21 mouse cellular contexts compared by ENCODE assay signal in genomic region chr5:47317506-47317905, GRCm38 (mm10).
A peak's percentile ranks its signal among the peaks of the same experiment; 100 is the strongest.
DNase-seq lines count a peak whose midpoint lies in the region; ATAC-seq and TF ChIP-seq lines count a peak whose summit lies in the region.
"Had no signal": no experiment of that assay in that cellular context is flagged by ENCODE, and none has a peak within 500 bp of the region (broad histone marks: within the 10 kb centered on the region; RNA-seq: fewer than 3 reads in every experiment).

No protein-coding gene starts in this region.

- peak; percentile 93 for ATAC-seq in hindbrain, postnatal 0 days
- ATAC-seq in hindbrain, embryonic 11.5 days (ENCODE audit: low FRiP score): no peak
- ATAC-seq in midbrain, postnatal 0 days (ENCODE audit: low FRiP score): peak; percentile 68; the same call in 1 of the 2 replicates
- ATAC-seq in midbrain, embryonic 13.5 days: no peak
- ATAC-seq: lung, postnatal 0 days had no signal

- no peak overlapping the region for H3K4me3 ChIP-seq in hindbrain, postnatal 0 days (ENCODE audit: low read length)
- no peak overlapping the region for H3K4me3 ChIP-seq in hindbrain, embryonic 11.5 days (ENCODE audit: low read depth, low read length)
- no peak overlapping the region for H3K4me3 ChIP-seq in midbrain, postnatal 0 days (ENCODE audit: low read depth, low read length)
- no peak overlapping the region for H3K4me3 ChIP-seq in midbrain, embryonic 13.5 days (replicated peaks)
- H3K4me3 ChIP-seq: embryonic facial prominence, embryonic 15.5 days; heart, embryonic 10.5 days; midbrain, embryonic 12.5 days; neural tube, embryonic 15.5 days had no signal

- no peaks in the 10 kb centered on the region for H3K4me1 ChIP-seq in hindbrain, postnatal 0 days (ENCODE audit: insufficient read depth, low read length)
- no peaks in the 10 kb centered on the region for H3K4me1 ChIP-seq in hindbrain, embryonic 11.5 days (replicated peaks; ENCODE audit: control insufficient read depth, insufficient read depth, low read length)
- H3K4me1 ChIP-seq in midbrain, postnatal 0 days (ENCODE audit: insufficient read depth, low read length): no peaks in the 10 kb centered on the region
- H3K4me1 ChIP-seq in midbrain, embryonic 13.5 days (replicated peaks): no peaks in the 10 kb centered on the region
- H3K4me1 ChIP-seq: embryonic facial prominence, embryonic 15.5 days; heart, embryonic 10.5 days; midbrain, embryonic 12.5 days; neural tube, embryonic 15.5 days had no signal

- 54% methylated on average over 4 of the region's 4 CpGs for WGBS in hindbrain, postnatal 0 days
- WGBS in hindbrain, embryonic 11.5 days: 89% methylated on average over 4 of the region's 4 CpGs
- WGBS in midbrain, postnatal 0 days: 79% methylated on average over 4 of the region's 4 CpGs
- WGBS in midbrain, embryonic 13.5 days: 88% methylated on average over 4 of the region's 4 CpGs

- no peaks in the 10 kb centered on the region for H3K27me3 ChIP-seq in hindbrain, postnatal 0 days (ENCODE audit: insufficient read depth, low read length)
- H3K27me3 ChIP-seq in hindbrain, embryonic 11.5 days (ENCODE audit: control insufficient read depth, insufficient read depth, low read length): no peaks in the 10 kb centered on the region
- no peaks in the 10 kb centered on the region for H3K27me3 ChIP-seq in midbrain, postnatal 0 days (ENCODE audit: insufficient read depth, low read length)
- H3K27me3 ChIP-seq in midbrain, embryonic 13.5 days: no peaks in the 10 kb centered on the region
- H3K27me3 ChIP-seq: embryonic facial prominence, embryonic 15.5 days; midbrain, embryonic 12.5 days; neural tube, embryonic 15.5 days had no signal

- H3K9ac ChIP-seq in hindbrain, postnatal 0 days (replicated peaks; ENCODE audit: low read length): no peak overlapping the region
- no peak overlapping the region for H3K9ac ChIP-seq in hindbrain, embryonic 11.5 days (ENCODE audit: low read depth, low read length)
- H3K9ac ChIP-seq in midbrain, postnatal 0 days (replicated peaks; ENCODE audit: low read length, poor library complexity, severe bottlenecking): no peak overlapping the region
- no peak overlapping the region for H3K9ac ChIP-seq in midbrain, embryonic 13.5 days (replicated peaks)
- H3K9ac ChIP-seq: embryonic facial prominence, embryonic 15.5 days; midbrain, embryonic 12.5 days; neural tube, embryonic 15.5 days had no signal

- peak; percentile 3 to 9 for DNase-seq in cerebellum, postnatal 25 days
- no peak for DNase-seq in cerebellum, adult 11 months
- peak; percentile 74 for DNase-seq in hindbrain, postnatal 0 days (ENCODE audit: low spot score)
- DNase-seq in hindbrain, embryonic 11.5 days (ENCODE audit: low spot score): no peak
- peak; percentile 76 for DNase-seq in midbrain, postnatal 0 days (ENCODE audit: low spot score)
- DNase-seq in layer of hippocampus, postnatal 14 days (ENCODE audit: low spot score in 2 of 2): peak; percentile 4 to 20
- no peak for DNase-seq in adrenal gland, postnatal 14 days
- DNase-seq: adrenal gland, postnatal 25 days; cerebellum, adult 9-11 months; embryo, embryonic 11 days; kidney, adult 11 months; liver; right cerebral cortex, postnatal 14 days; thymus, adult 2 months had no signal

- TF ChIP-seq CTCF in hindbrain, postnatal 0 days (IDR thresholded peaks at IDR 0.05; ENCODE audit: low read depth): no peak
- TF ChIP-seq CTCF in midbrain, postnatal 0 days (IDR thresholded peaks at IDR 0.05): no peak

- no peak overlapping the region for H3K4me2 ChIP-seq in hindbrain, postnatal 0 days (ENCODE audit: low read depth, low read length)
- no peak overlapping the region for H3K4me2 ChIP-seq in hindbrain, embryonic 11.5 days (replicated peaks; ENCODE audit: low read depth, low read length)
- no peak overlapping the region for H3K4me2 ChIP-seq in midbrain, postnatal 0 days (ENCODE audit: low read depth, low read length, poor library complexity, severe bottlenecking)
- no peak overlapping the region for H3K4me2 ChIP-seq in midbrain, embryonic 13.5 days (replicated peaks)
- H3K4me2 ChIP-seq: embryonic facial prominence, embryonic 15.5 days; midbrain, embryonic 12.5 days; neural tube, embryonic 15.5 days had no signal

- H3K9me3 ChIP-seq in hindbrain, postnatal 0 days (ENCODE audit: low read length): no peaks in the 10 kb centered on the region
- H3K9me3 ChIP-seq in hindbrain, embryonic 11.5 days (ENCODE audit: control insufficient read depth, low read length): no peaks in the 10 kb centered on the region
- no peaks in the 10 kb centered on the region for H3K9me3 ChIP-seq in midbrain, postnatal 0 days (ENCODE audit: low read length)
- H3K9me3 ChIP-seq in midbrain, embryonic 13.5 days: no peaks in the 10 kb centered on the region
- H3K9me3 ChIP-seq: embryonic facial prominence, embryonic 15.5 days; G1E; heart, embryonic 10.5 days; midbrain, embryonic 12.5 days; neural tube, embryonic 15.5 days had no signal

- H3K36me3 ChIP-seq in hindbrain, postnatal 0 days (ENCODE audit: insufficient read depth, low read length): no peaks in the 10 kb centered on the region
- H3K36me3 ChIP-seq in hindbrain, embryonic 11.5 days (ENCODE audit: control insufficient read depth, insufficient read depth, low read length): no peaks in the 10 kb centered on the region
- no peaks in the 10 kb centered on the region for H3K36me3 ChIP-seq in midbrain, postnatal 0 days (ENCODE audit: insufficient read depth, low read length)
- no peaks in the 10 kb centered on the region for H3K36me3 ChIP-seq in midbrain, embryonic 13.5 days
- H3K36me3 ChIP-seq: embryonic facial prominence, embryonic 15.5 days; G1E; heart, embryonic 10.5 days; midbrain, embryonic 12.5 days; neural tube, embryonic 15.5 days had no signal

- H3K27ac ChIP-seq in hindbrain, postnatal 0 days: no peak overlapping the region
- no peak overlapping the region for H3K27ac ChIP-seq in hindbrain, embryonic 11.5 days (ENCODE audit: low read depth, low read length)
- H3K27ac ChIP-seq in midbrain, postnatal 0 days (ENCODE audit: low read depth, low read length): no peak overlapping the region
- H3K27ac ChIP-seq in midbrain, embryonic 13.5 days: no peak overlapping the region
- H3K27ac ChIP-seq: embryonic facial prominence, embryonic 15.5 days; heart, embryonic 10.5 days; midbrain, embryonic 12.5 days; neural tube, embryonic 15.5 days had no signal

Comparison
In these comparisons a context has a peak if more than half of its experiments do, and no peak if none do; other contexts are left out.
1. DNase-seq: peak in cerebellum, postnatal 25 days (2 of 2), hindbrain, postnatal 0 days (single experiment), midbrain, postnatal 0 days (single experiment) and layer of hippocampus, postnatal 14 days (2 of 2); none in cerebellum, adult 11 months (single experiment), hindbrain, embryonic 11.5 days (single experiment) and adrenal gland, postnatal 14 days (single experiment).
2. ATAC-seq: peak in hindbrain, postnatal 0 days (single experiment) and midbrain, postnatal 0 days (single experiment); none in hindbrain, embryonic 11.5 days (single experiment) and midbrain, embryonic 13.5 days (single experiment).